Mouse (Mus musculus) olfactory bulb, adult 2 months (tissue): ENCODE data around the gene Col26a1. TPM values are rescaled to one million over a fixed set of nuclear protein-coding genes. Genes with fewer than 3 reads are reported as not detected.
A peak's percentile ranks its signal among the peaks of the same experiment; 100 is the strongest.

ENCODE experiments used
- H3K27ac ChIP-seq: fragments of 200-500 bp; 2 replicates; pipeline ENCODE4 v1.5.1; 2012; ENCODE audit warnings: low read depth, low read length; ENCODE audit not compliant: insufficient read depth
- H3K4me1 ChIP-seq: fragments of 200-500 bp; 2 replicates; pipeline ENCODE4 v1.6.1; 2012; ENCODE audit warnings: low read length; ENCODE audit not compliant: control insufficient read depth, insufficient read depth
- H3K4me3 ChIP-seq: fragments of 200-500 bp; 2 replicates; pipeline ENCODE4 v1.5.1; 2012; ENCODE audit warnings: mild to moderate bottlenecking, low read depth, low read length, moderate library complexity; ENCODE audit not compliant: insufficient read depth
- CTCF ChIP-seq: fragments of 200-500 bp; IDR thresholded peaks from 2 replicates; pipeline ENCODE4 v1.5.1; 2012; ENCODE audit warnings: low read depth, mild to moderate bottlenecking, low read length, moderate library complexity; ENCODE audit not compliant: insufficient read depth
- POLR2A ChIP-seq: fragments of 200-500 bp; IDR thresholded peaks from 2 replicates; pipeline ENCODE4 v1.6.1; 2012; ENCODE audit warnings: mild to moderate bottlenecking, low read depth, low read length, moderate library complexity; ENCODE audit not compliant: insufficient read depth
- WGBS: fragments of 180-500 bp; shearing (Covaris S2); methylation state at CpG from one replicate; pipeline ENCODE4 v1.1.7; 2018; 5-methylcytosine and 5-hydroxymethylcytosine counted together
- polyA plus RNA-seq: library from polyadenylated mRNA; stranded (reverse); fragments of >200 nt; gene quantifications from 2 replicates; pipeline ENCODE4 v1.2.4, GENCODE M21; 2012; ENCODE audit warnings: low replicate concordance; ENCODE audit not compliant: missing spikeins, insufficient read depth, insufficient read length

Col26a1 gene
- polyA plus RNA-seq, 1 experiment, result not detected

DNA sequence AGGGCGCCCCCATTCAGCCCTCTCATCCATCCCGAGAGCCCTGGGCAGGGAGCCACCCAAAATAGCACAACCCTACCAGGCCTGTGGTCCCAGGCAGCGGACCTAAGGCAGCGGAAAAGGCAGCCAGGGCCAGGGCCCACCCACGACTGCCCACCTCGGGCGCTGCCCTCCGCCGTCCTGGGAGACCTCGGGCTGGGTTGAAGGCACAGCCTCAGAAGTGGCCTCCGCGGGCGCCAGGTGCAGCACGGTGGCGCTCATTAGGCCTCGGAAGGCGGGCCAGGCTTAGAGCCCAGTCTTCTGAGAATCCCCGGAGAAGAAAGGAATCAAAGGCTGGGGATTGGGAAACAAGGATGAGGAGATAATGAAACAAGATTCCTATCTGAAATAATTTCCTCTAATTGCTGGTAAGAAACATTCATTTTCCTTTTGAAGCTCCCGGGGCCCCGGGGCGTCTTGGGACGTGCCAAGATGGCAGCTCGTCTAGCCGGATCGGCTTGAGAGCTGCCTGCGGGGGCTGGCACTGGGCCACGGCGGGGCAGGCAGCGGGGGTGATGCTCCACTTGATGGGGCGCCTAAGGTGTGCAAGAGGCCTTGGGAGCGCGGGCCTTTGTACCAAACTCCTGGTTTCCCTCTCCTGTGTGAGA, 168.7 kb downstream of the Col26a1 start:
- H3K4me1 ChIP-seq, result peaks cover 18% of the 10 kb centered on the region
- TF ChIP-seq CTCF (no peak), POLR2A (no peak)
- H3K27ac ChIP-seq, result no peak overlapping the region
- H3K4me3 ChIP-seq, result no peak overlapping the region
- 27% methylated on average over 32 of the region's 32 CpGs for WGBS

DNA sequence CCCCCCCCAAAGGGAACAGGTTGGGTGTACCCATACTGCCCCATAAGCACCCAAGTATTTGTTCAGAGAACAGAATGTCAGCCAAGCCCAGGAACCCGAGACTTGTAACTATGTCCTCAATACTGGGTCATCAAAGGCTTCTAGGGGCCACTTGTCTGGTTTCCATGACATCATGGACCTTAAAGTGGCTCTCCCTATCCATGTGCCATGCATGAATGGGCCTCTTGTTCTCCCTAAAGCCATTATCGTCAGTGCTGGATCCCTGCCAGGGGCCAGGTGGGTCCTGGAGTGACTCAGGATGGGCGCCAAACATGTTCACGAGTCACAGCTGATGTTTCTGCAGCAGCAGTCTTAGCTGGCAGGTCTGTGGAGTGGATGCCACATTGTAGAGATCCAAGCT, 172.3 kb downstream of the Col26a1 start:
- Histone ChIP-seq H3K27ac (no peak overlapping the region), H3K4me3 (no peak overlapping the region), H3K4me1 (peaks cover 18% of the 10 kb centered on the region)
- 49% methylated on average over 4 of the region's 4 CpGs for WGBS
- TF ChIP-seq CTCF (no peak), POLR2A (no peak)

- TF ChIP-seq POLR2A, result no peak
- no peak for TF ChIP-seq CTCF
- 90% methylated on average over 12 of the region's 12 CpGs for WGBS
- Histone ChIP-seq H3K4me1 (peaks cover 5% of the 10 kb centered on the region; the same call in 1 of the 2 replicates), H3K4me3 (no peak overlapping the region), H3K27ac (no peak overlapping the region)
These were observed 174.9 kb downstream of the Col26a1 start for GRCm38 (mm10) chr5:136708116-136708515.

GRCm38 (mm10) chr5:136706803-136707202, 176.2 kb downstream of the Col26a1 start:
- H3K4me1 ChIP-seq, result peaks cover 5% of the 10 kb centered on the region; the same call in 1 of the 2 replicates
- TF ChIP-seq CTCF (peak; percentile 74), POLR2A (no peak)
- H3K27ac ChIP-seq, result no peak overlapping the region
- no peak overlapping the region for H3K4me3 ChIP-seq
- 2% methylated on average over 9 of the region's 9 CpGs for WGBS

- H3K4me3 ChIP-seq, result no peak overlapping the region
- WGBS, result 98% methylated on average over 3 of the region's 3 CpGs
- H3K27ac ChIP-seq, result no peak overlapping the region
- TF ChIP-seq POLR2A, result no peak
- no peak for TF ChIP-seq CTCF
- no peaks in the 10 kb centered on the region for H3K4me1 ChIP-seq
These were observed 177.5 kb downstream of the Col26a1 start for GRCm38 (mm10) chr5:136705532-136705931.

GRCm38 (mm10) chr5:136704151-136704550, 178.9 kb downstream of the Col26a1 start:
- H3K4me3 ChIP-seq, result no peak overlapping the region
- TF ChIP-seq POLR2A (no peak), CTCF (0 out of 2 replicates have a peak, but pooled peaks have one; percentile 3)
- H3K27ac ChIP-seq, result no peak overlapping the region
- no peaks in the 10 kb centered on the region for H3K4me1 ChIP-seq
- WGBS, result 70% methylated on average over 8 of the region's 8 CpGs

GRCm38 (mm10) chr5:136703751-136704150, 179.3 kb downstream of the Col26a1 start:
- Histone ChIP-seq H3K27ac (no peak overlapping the region), H3K4me3 (no peak overlapping the region), H3K4me1 (no peaks in the 10 kb centered on the region)
- 58% methylated on average over 3 of the region's 3 CpGs for WGBS
- TF ChIP-seq CTCF, result peak; percentile 33; the same call in 1 of the 2 replicates
- TF ChIP-seq POLR2A, result no peak

DNA sequence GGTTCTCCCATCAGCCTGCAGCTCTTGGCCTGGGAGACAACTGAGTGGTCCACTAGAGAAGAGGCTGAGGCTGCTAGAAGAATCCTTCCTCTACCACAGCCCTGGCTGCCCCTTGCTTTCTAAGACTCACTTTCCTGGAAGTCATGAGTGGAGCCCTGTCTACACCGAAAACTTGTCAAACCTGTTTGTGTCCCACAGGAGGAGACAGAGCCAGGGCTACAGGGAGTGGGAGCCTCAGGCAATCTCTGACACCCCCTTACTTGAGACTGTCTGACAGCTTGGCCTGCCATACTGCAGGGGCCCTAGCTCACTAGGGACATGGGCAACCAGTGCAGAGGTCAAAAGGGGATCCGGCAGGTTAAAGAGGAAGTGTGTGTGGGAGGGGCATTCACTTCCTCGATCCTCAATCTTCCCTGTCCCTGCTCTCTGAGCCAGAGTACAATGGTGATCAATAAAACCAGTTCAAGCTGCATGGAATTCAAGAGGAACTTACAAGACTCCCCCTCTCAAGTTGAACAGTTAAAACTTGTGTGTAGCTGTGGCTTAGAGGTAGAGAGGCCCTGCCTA, 180.8 kb downstream of the Col26a1 start:
- 84% methylated on average over 3 of the region's 3 CpGs for WGBS
- Histone ChIP-seq H3K4me1 (no peaks in the 10 kb centered on the region), H3K4me3 (no peak overlapping the region), H3K27ac (no peak overlapping the region)
- TF ChIP-seq CTCF (no peak), POLR2A (no peak)

DNA sequence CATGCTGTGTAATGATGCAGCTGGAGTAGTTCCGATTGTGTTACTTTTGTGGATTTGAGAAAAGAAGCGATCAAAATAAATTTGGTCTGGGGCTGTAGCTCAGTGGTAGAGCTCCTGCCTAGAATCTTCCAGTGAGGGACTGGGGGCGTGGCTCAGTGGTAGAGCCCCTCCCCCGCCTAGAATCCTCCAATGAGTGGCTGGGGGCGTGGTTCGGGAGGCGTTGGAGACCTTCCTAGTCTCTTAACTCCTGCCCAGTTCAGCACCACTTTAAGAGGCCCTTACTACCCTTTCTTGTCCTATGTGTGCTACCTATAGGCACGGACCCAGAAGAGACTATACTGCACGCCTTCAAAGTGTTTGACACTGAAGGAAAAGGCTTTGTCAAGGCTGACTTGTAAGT, 185.4 kb downstream of the Col26a1 start:
- TF ChIP-seq CTCF, result no peak
- TF ChIP-seq POLR2A, result no peak
- WGBS, result 85% methylated on average over 9 of the region's 9 CpGs
- no peaks in the 10 kb centered on the region for H3K4me1 ChIP-seq

More for the DNA sequence above, 185.4 kb downstream of the Col26a1 start:
- Histone ChIP-seq H3K27ac (no peak overlapping the region), H3K4me3 (no peak overlapping the region)
